Mouse (Mus musculus) gastrocnemius, adult 2 months (tissue): ENCODE data around the gene Dpp6. TPM values are rescaled to one million over a fixed set of nuclear protein-coding genes. Genes with fewer than 3 reads are reported as not detected.

Experiments used
- DNase-seq: peaks from one replicate; pipeline ENCODE4 v3.0.0; 2022
- H3K27ac ChIP-seq: fragments of 200-600 bp; 2 replicates; pipeline ENCODE4 v1.8.1; 2022; ENCODE audit warnings: mild to moderate bottlenecking
- H3K4me3 ChIP-seq: fragments of 200-600 bp; 2 replicates; pipeline ENCODE4 v1.8.1; 2022; ENCODE audit warnings: mild to moderate bottlenecking, moderate library complexity
- CTCF ChIP-seq: fragments of 200-600 bp; IDR thresholded peaks from 2 replicates; pipeline ENCODE4 v1.8.1; 2022; ENCODE audit warnings: antibody characterized with exemption, mild to moderate bottlenecking, moderate library complexity
- intact Hi-C: fragments of 180-260 bp; cut with DNase I; formaldehyde crosslinking; loops from one replicate; pipeline ENCODE4 v1.15.1; 2025
- total RNA-seq, 2 experiments: library from RNA; stranded (reverse); gene quantifications; 2 replicates each; pipeline ENCODE4 v1.2.3; 2021

Dpp6 gene
- total RNA-seq, 2 experiments from 2014 or later = 0.25 to 0.64 TPM

GRCm38 (mm10) chr5:26908612-26909011 is 91.6 kb downstream of the Dpp6 start:
- DNase-seq = no peak
- TF ChIP-seq CTCF = no peak

GRCm38 (mm10) chr5:26910353-26910752 is 93.3 kb downstream of the Dpp6 start:
- Histone ChIP-seq H3K4me3 (no peak overlapping the region), H3K27ac (no peak overlapping the region)
- no peak for TF ChIP-seq CTCF
- DNase-seq = no peak
- intact Hi-C loops = no loop called here

More at GRCm38 (mm10) chr5:26908612-26909011, 91.6 kb downstream of the Dpp6 start:
- intact Hi-C loops = no loop called here
- no peak overlapping the region for H3K4me3 ChIP-seq
- no peak overlapping the region for H3K27ac ChIP-seq

GRCm38 (mm10) chr5:26911965-26912364 is 95.0 kb downstream of the Dpp6 start:
- no peak for TF ChIP-seq CTCF
- H3K27ac ChIP-seq = no peak overlapping the region
- DNase-seq = no peak
- intact Hi-C loops = no loop called here
- no peak overlapping the region for H3K4me3 ChIP-seq

- Histone ChIP-seq H3K27ac (no peak overlapping the region), H3K4me3 (no peak overlapping the region)
- no peak for DNase-seq
- no peak for TF ChIP-seq CTCF
- intact Hi-C loops = no loop called here
Observed at GRCm38 (mm10) chr5:26918763-26919162, 101.8 kb downstream of the Dpp6 start.

GRCm38 (mm10) chr5:26924552-26924951 is 107.5 kb downstream of the Dpp6 start:
- no peak for TF ChIP-seq CTCF
- Histone ChIP-seq H3K4me3 (no peak overlapping the region), H3K27ac (no peak overlapping the region)
- intact Hi-C loops = no loop called here
- no peak for DNase-seq

- no peak for DNase-seq
- intact Hi-C loops = no loop called here
- Histone ChIP-seq H3K27ac (no peak overlapping the region), H3K4me3 (no peak overlapping the region)
- no peak for TF ChIP-seq CTCF
Observed at GRCm38 (mm10) chr5:26932413-26933122, 115.6 kb downstream of the Dpp6 start.

GRCm38 (mm10) chr5:26934911-26935310 is 117.9 kb downstream of the Dpp6 start:
- DNase-seq = no peak
- TF ChIP-seq CTCF = no peak
- H3K27ac ChIP-seq = no peak overlapping the region
- intact Hi-C loops = no loop called here
- no peak overlapping the region for H3K4me3 ChIP-seq

- no peak for TF ChIP-seq CTCF
- no peak for DNase-seq
- intact Hi-C loops = no loop called here
- H3K4me3 ChIP-seq = no peak overlapping the region
- no peak overlapping the region for H3K27ac ChIP-seq
Observed at GRCm38 (mm10) chr5:26941471-26941870, 124.5 kb downstream of the Dpp6 start.

GRCm38 (mm10) chr5:26945169-26945920 is 128.3 kb downstream of the Dpp6 start:
- no peak overlapping the region for H3K27ac ChIP-seq

GRCm38 (mm10) chr5:26969941-26970590 is 153.1 kb downstream of the Dpp6 start:
- no peak for DNase-seq
- Histone ChIP-seq H3K4me3 (no peak overlapping the region), H3K27ac (no peak overlapping the region)
- intact Hi-C loops = no loop called here
- TF ChIP-seq CTCF = no peak

More at GRCm38 (mm10) chr5:26945169-26945920, 128.3 kb downstream of the Dpp6 start:
- no peak for TF ChIP-seq CTCF
- DNase-seq = no peak
- no peak overlapping the region for H3K4me3 ChIP-seq
- intact Hi-C loops = no loop called here

GRCm38 (mm10) chr5:26973166-26973565 is 156.2 kb downstream of the Dpp6 start:
- no peak for TF ChIP-seq CTCF
- H3K27ac ChIP-seq = no peak overlapping the region
- DNase-seq = no peak
- intact Hi-C loops = no loop called here
- no peak overlapping the region for H3K4me3 ChIP-seq

GRCm38 (mm10) chr5:26979348-26979747 is 162.3 kb downstream of the Dpp6 start:
- intact Hi-C loops = no loop called here
- no peak for TF ChIP-seq CTCF
- DNase-seq = no peak
- Histone ChIP-seq H3K27ac (no peak overlapping the region), H3K4me3 (no peak overlapping the region)

GRCm38 (mm10) chr5:26979755-26980154 is 162.8 kb downstream of the Dpp6 start:
- intact Hi-C loops = no loop called here

More at GRCm38 (mm10) chr5:26979755-26980154, 162.8 kb downstream of the Dpp6 start:
- Histone ChIP-seq H3K27ac (no peak overlapping the region), H3K4me3 (no peak overlapping the region)
- DNase-seq = no peak
- no peak for TF ChIP-seq CTCF
